Mouse (Mus musculus) stomach, embryonic 14.5 days (tissue): Measurements from ENCODE around the gene Tnfrsf18. TPM values are rescaled to one million over a fixed set of nuclear protein-coding genes. Genes with fewer than 3 reads are reported as not detected.
A peak's percentile ranks its signal among the peaks of the same experiment; 100 is the strongest.

Experiments used
- ATAC-seq: fragments of 200-750 bp; cut with Nextera tagmentation; 2 replicates; pipeline ENCODE4 v1.8.0; 2017; ENCODE audit warnings: low read depth, moderate TSS enrichment; ENCODE audit not compliant: insufficient number of reproducible peaks, insufficient read depth, low FRiP score
- H3K27ac ChIP-seq: fragments of 300-500 bp; sonication (generic); 2 replicates; pipeline ENCODE4 v1.5.1; 2014; ENCODE audit warnings: mild to moderate bottlenecking, low read length, moderate library complexity, mixed read lengths
- H3K27me3 ChIP-seq: fragments of 300-500 bp; sonication (generic); 2 replicates; pipeline ENCODE4 v1.6.1; 2014; ENCODE audit warnings: low read length, control low read depth, mixed read lengths; ENCODE audit not compliant: control insufficient read depth, insufficient read depth
- H3K36me3 ChIP-seq: fragments of 300-500 bp; sonication (generic); 2 replicates; pipeline ENCODE4 v1.6.1; 2014; ENCODE audit warnings: mild to moderate bottlenecking, control low read depth, low read length, moderate library complexity, mixed read lengths; ENCODE audit not compliant: control insufficient read depth, insufficient read depth
- H3K4me1 ChIP-seq: fragments of 300-500 bp; sonication (generic); 2 replicates; pipeline ENCODE4 v1.6.1; 2014; ENCODE audit warnings: low read length, control low read depth, mixed read lengths; ENCODE audit not compliant: control insufficient read depth, insufficient read depth
- H3K4me2 ChIP-seq: fragments of 300-500 bp; sonication (generic); replicated peaks from 2 replicates; pipeline ENCODE4 v1.6.1; 2014; ENCODE audit warnings: low read depth, low read length, control low read depth
- H3K4me3 ChIP-seq: fragments of 300-500 bp; sonication (generic); 2 replicates; pipeline ENCODE4 v1.5.1; 2014; ENCODE audit warnings: low read depth, low read length, control low read depth
- H3K9ac ChIP-seq: fragments of 300-500 bp; sonication (generic); replicated peaks from 2 replicates; pipeline ENCODE4 v1.6.1; 2014; ENCODE audit warnings: low read depth, mild to moderate bottlenecking, control low read depth, low read length, moderate library complexity, mixed read lengths
- H3K9me3 ChIP-seq: fragments of 300-500 bp; sonication (generic); 2 replicates; pipeline ENCODE4 v1.6.1; 2016; ENCODE audit warnings: low read depth, low read length, control low read depth; ENCODE audit not compliant: control insufficient read depth
- WGBS: fragments of 180-500 bp; shearing (Covaris S2); extraction: QIAGEN DNeasy Blood & Tissue Kit; methylation state at CpG from one replicate; pipeline ENCODE4 v1.1.7; 2014; 5-methylcytosine and 5-hydroxymethylcytosine counted together
- microRNA counts: library from miRNA; unstranded; fragments of <30 nt; microRNA quantifications from one replicate; lab custom pipeline; 2016
- microRNA-seq: library from miRNA; unstranded; fragments of <30 nt; microRNA quantifications from one replicate; pipeline ENCODE4, GENCODE M21; 2016
- polyA plus RNA-seq: library from polyadenylated mRNA; unstranded; fragments of >200 nt; fragmentation: Nextera tagmentation; extraction: Ambion mirVana; gene quantifications from 2 replicates; pipeline ENCODE4 v1.2.1, GENCODE M21; 2014

Gene Tnfrsf18
- polyA plus RNA-seq, 1 experiment from 2014 or later = 2.7 TPM

DNA sequence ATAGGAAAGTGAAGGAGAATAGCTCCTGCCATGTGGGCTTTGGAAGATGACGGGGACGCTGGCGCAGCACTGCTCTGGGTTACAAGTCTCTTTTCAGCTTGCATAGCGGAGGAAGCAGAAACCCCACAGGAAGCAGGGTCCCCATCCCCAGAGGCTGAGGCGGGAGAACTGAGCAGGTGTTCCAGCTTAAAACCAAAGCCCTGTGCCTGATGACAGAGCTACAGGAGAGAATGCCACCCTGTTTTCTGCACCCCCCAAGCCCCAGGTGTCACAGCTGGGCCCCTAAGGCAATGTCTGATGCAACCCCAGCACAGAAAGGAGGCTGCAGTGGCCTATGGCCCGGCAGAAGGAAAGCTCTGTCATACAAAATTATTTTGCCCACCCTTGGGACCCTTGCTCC, 44.3 kb downstream of the Tnfrsf18 start:
- Histone ChIP-seq H3K4me1 (0 out of 2 replicates have a peak, but pooled peaks cover 7% of the 10 kb centered on the region), H3K36me3 (no peaks in the 10 kb centered on the region), H3K4me2 (no peak overlapping the region), H3K27ac (0 out of 2 replicates have a peak overlapping the region, but pooled peaks have one; percentile 0), H3K27me3 (no peaks in the 10 kb centered on the region), H3K9ac (no peak overlapping the region), H3K4me3 (no peak overlapping the region), H3K9me3 (no peaks in the 10 kb centered on the region)
- WGBS = 65% methylated on average over 6 of the region's 6 CpGs
- no peak for ATAC-seq

DNA sequence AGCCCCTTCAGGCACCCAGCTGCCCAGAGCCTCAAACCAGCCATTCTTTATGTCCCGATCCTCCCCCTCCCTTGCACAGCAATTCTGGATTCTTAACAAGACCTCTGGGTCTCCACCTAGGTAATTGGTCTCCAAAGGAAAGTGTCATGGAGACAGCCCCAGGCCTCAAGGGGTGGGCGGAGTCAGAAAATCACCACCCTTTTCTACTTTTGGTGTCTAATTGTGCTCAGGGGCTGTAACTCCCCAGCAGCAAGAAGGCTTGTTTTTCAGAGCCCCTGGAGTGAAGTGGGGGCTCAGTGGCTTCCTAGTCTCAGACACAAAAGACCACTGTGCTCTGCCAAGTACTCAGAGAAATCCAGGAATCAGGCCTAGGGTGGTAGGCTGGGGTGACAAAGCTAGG, 44.8 kb downstream of the Tnfrsf18 start:
- no peak overlapping the region for H3K9ac ChIP-seq
- H3K36me3 ChIP-seq = no peaks in the 10 kb centered on the region
- H3K4me3 ChIP-seq = no peak overlapping the region
- H3K4me2 ChIP-seq = no peak overlapping the region
- H3K4me1 ChIP-seq = 0 out of 2 replicates have a peak, but pooled peaks cover 7% of the 10 kb centered on the region
- H3K27me3 ChIP-seq = no peaks in the 10 kb centered on the region
- no peaks in the 10 kb centered on the region for H3K9me3 ChIP-seq
- WGBS = 69% methylated on average over 2 of the region's 2 CpGs
- 0 out of 2 replicates have a peak overlapping the region, but pooled peaks have one; percentile 0 for H3K27ac ChIP-seq
- ATAC-seq = no peak

DNA sequence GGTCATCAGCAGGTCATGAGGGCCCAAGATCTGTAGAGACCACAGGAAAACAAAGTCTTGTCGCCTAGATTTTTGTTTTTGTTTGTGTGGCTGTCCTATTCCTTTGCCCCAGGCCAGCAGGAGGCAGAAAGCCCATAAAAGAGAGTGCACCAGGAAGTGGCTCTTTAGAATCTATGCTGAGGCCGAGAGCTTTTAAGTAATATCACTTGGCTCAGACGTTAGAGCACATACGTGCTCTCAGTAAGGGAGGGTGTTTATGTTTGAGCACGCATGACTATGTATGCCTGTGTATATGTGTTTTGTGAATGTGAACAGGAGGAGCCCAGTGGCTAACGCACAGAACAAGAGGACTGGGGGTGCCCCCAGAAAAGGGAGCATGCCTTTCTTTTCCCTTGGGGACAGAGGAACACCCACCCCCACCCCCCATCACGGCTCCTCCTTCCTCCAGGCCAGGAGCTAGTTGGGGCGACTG, 51.0 kb downstream of the Tnfrsf18 start:
- H3K9ac ChIP-seq = no peak overlapping the region
- no peaks in the 10 kb centered on the region for H3K36me3 ChIP-seq
- H3K4me3 ChIP-seq = peak overlapping the region; percentile 37
- peak; percentile 16; the same call in 1 of the 2 replicates for ATAC-seq
- WGBS = 5% methylated on average over 8 of the region's 8 CpGs
- peak overlapping the region; percentile 86 for H3K27ac ChIP-seq
- peaks cover 11% of the 10 kb centered on the region; the same call in 1 of the 2 replicates for H3K4me1 ChIP-seq
- peaks cover 6% of the 10 kb centered on the region for H3K27me3 ChIP-seq
- H3K9me3 ChIP-seq = no peaks in the 10 kb centered on the region
- peak overlapping the region; percentile 79 for H3K4me2 ChIP-seq

DNA sequence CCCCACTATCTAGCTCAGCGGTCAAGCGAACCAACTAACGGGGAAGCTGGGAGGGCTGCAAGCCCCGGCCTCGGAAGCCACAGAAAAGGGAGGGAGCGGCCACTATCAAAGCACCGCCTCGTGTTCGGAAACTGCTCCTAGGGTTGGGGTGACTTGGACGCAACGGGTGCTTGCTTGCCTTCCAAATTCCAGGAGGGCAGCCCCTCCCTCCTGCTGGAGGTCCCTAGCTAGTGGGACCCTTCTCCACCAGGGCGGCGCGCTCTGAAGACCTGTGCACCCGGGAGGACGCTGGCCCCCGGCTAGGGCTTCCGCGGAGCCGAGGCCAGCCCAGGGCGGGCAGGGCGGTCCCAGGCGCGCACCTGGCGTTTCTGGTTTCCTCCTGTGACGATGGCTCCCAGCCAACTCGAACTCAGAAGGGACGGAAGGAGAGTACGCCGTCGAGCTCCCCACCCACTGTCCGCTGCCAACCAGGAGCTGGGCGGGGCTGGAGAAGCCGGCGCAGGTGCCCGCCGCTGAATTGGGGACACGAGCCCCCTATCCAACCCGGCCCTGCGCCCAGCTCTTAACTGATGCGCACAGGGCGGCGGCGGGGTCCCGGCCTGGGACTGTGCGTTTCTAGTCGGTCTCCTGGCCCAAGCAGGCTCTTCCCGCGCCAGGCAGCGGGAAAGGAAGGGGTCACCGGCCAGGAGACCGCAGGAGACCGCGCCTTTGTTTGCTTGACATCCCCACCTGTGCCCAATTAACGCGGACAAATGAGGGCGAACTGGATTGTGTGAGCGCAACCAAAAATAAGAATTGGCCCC, 51.7 kb downstream of the Tnfrsf18 start:
- WGBS = under 1% methylated on average over 58 of the region's 58 CpGs
- Histone ChIP-seq H3K9me3 (no peaks in the 10 kb centered on the region), H3K27me3 (peaks cover 6% of the 10 kb centered on the region), H3K4me1 (peaks cover 11% of the 10 kb centered on the region; the same call in 1 of the 2 replicates), H3K4me3 (peak overlapping the region; percentile 37), H3K4me2 (peak overlapping the region; percentile 79), H3K36me3 (no peaks in the 10 kb centered on the region), H3K27ac (peak overlapping the region; percentile 86), H3K9ac (peak overlapping the region; percentile 46)
- ATAC-seq = peak; percentile 80

MicroRNAs within 50 kb of the gene (microRNA counts, 519-probe panel; counts per million panel counts)
- microRNA mmu-miR-200a (lab: Ali Mortazavi, UCI) = 3,945 counts per million, percentile 77 among the panel's probes with 10 or more counts
- 4,654 counts per million, percentile 91 among the panel's probes with 10 or more counts for microRNA mmu-miR-200b (lab: Ali Mortazavi, UCI)
- microRNA mmu-miR-429 (lab: Ali Mortazavi, UCI) = 5,013 counts per million, percentile 94 among the panel's probes with 10 or more counts

Small RNAs within 50 kb of the gene (microRNA-seq; reads per million reads assigned to microRNA genes)
- gene Mir200a = 1,417 reads per million, percentile 75 among the genes with 10 or more reads in this experiment
- 9,121 reads per million, percentile 93 among the genes with 10 or more reads in this experiment for gene Mir200b
- 26,776 reads per million, percentile 98 among the genes with 10 or more reads in this experiment for gene Mir429

Other genes with a start within 250 kb of the Tnfrsf18 start
- gene Tmem88b, start 240.3 kb upstream of the Tnfrsf18 start, polyA plus RNA-seq = 0.54 and 0.81 TPM in 2 replicates
- gene Ankrd65, start 235.7 kb upstream of the Tnfrsf18 start, polyA plus RNA-seq = 0.38 and 0.46 TPM in 2 replicates
- gene Mrpl20, start 223.3 kb upstream of the Tnfrsf18 start, polyA plus RNA-seq = 209 and 211 TPM in 2 replicates
- 193 and 209 TPM in 2 replicates for gene Ccnl2, start 213.7 kb upstream of the Tnfrsf18 start, polyA plus RNA-seq
- gene Aurkaip1, start 194.9 kb upstream of the Tnfrsf18 start, polyA plus RNA-seq = 125 and 132 TPM in 2 replicates
- gene Mxra8, start 186.5 kb upstream of the Tnfrsf18 start, polyA plus RNA-seq = 91.5 and 96.7 TPM in 2 replicates
- gene Dvl1, start 178.8 kb upstream of the Tnfrsf18 start, polyA plus RNA-seq = 6.3 and 6.6 TPM in 2 replicates
- gene Tas1r3, start 162.8 kb upstream of the Tnfrsf18 start, polyA plus RNA-seq = 0.32 and 0.35 TPM in 2 replicates
- gene Cptp, start 156.7 kb upstream of the Tnfrsf18 start, polyA plus RNA-seq = 16.9 and 17.3 TPM in 2 replicates
- gene Ints11, start 156.6 kb upstream of the Tnfrsf18 start, polyA plus RNA-seq = 67.7 and 70.1 TPM in 2 replicates
- gene Pusl1, start 134.4 kb upstream of the Tnfrsf18 start, polyA plus RNA-seq = 45.7 and 50.5 TPM in 2 replicates
- gene Acap3, start 134.3 kb upstream of the Tnfrsf18 start, polyA plus RNA-seq = 16.0 and 19.4 TPM in 2 replicates
- 107 TPM in 2 replicates for gene Ube2j2, start 82.3 kb upstream of the Tnfrsf18 start, polyA plus RNA-seq
- gene C1qtnf12, start 63.8 kb upstream of the Tnfrsf18 start, polyA plus RNA-seq = 38.6 and 40.5 TPM in 2 replicates
- 18.6 and 18.9 TPM in 2 replicates for gene B3galt6, start 33.5 kb upstream of the Tnfrsf18 start, polyA plus RNA-seq
- gene Sdf4, start 33.3 kb upstream of the Tnfrsf18 start, polyA plus RNA-seq = 163 and 171 TPM in 2 replicates
- 0.34 and 0.41 TPM in 2 replicates for gene Tnfrsf4, start 12.3 kb upstream of the Tnfrsf18 start, polyA plus RNA-seq
- gene Ttll10, start 33.2 kb downstream of the Tnfrsf18 start, polyA plus RNA-seq = 6.0 and 6.2 TPM in 2 replicates
- 35.9 and 38.4 TPM in 2 replicates for gene 9430015G10Rik, start 83.8 kb downstream of the Tnfrsf18 start, polyA plus RNA-seq
- gene Rnf223, start 104.3 kb downstream of the Tnfrsf18 start, polyA plus RNA-seq = 0.19 and 0.45 TPM in 2 replicates
- gene Agrn, start 171.3 kb downstream of the Tnfrsf18 start, polyA plus RNA-seq = 83.0 and 84.1 TPM in 2 replicates
- 0.48 and 1.3 TPM in 2 replicates for gene Isg15, start 174.7 kb downstream of the Tnfrsf18 start, polyA plus RNA-seq
- 0.41 and 0.82 TPM in 2 replicates for gene AW011738, start 177.1 kb downstream of the Tnfrsf18 start, polyA plus RNA-seq
- 0.55 and 1.3 TPM in 2 replicates for gene Perm1, start 189.7 kb downstream of the Tnfrsf18 start, polyA plus RNA-seq
- gene Plekhn1, start 208.7 kb downstream of the Tnfrsf18 start, polyA plus RNA-seq = 21.2 and 22.8 TPM in 2 replicates
- gene Noc2l, start 209.8 kb downstream of the Tnfrsf18 start, polyA plus RNA-seq = 75.6 and 79.8 TPM in 2 replicates
- 0.28 TPM in 1 of 2 replicates, not detected in the other for gene Samd11, start 229.5 kb downstream of the Tnfrsf18 start, polyA plus RNA-seq